ENCODE assay signal across 18 mouse cellular contexts in genomic region chr8:111705222-111705621, GRCm38 (mm10). TPM values are rescaled to one million over a fixed set of nuclear protein-coding genes. Genes with fewer than 3 reads are reported as not detected.
DNase-seq lines count a peak whose midpoint lies in the region; ATAC-seq and TF ChIP-seq lines count a peak whose summit lies in the region.
"Had no signal": no experiment of that assay in that cellular context is flagged by ENCODE, and none has a peak within 500 bp of the region (broad histone marks: within the 10 kb centered on the region; RNA-seq: fewer than 3 reads in every experiment).

No protein-coding gene starts in this region.

- TF ChIP-seq POLR2A in kidney, adult 2 months (IDR thresholded peaks at IDR 0.05; ENCODE audit: low read depth, low read length) = no peak

- peak; percentile 7 for DNase-seq in kidney, adult 2 months
- no peak for DNase-seq in kidney, postnatal 14 days
- no peak for DNase-seq in ovary, postnatal 10 days (ENCODE audit: low spot score)
- no peak for DNase-seq in adrenal gland, adult 18-20 months (ENCODE audit: low spot score in 2 of 2)
- DNase-seq: embryo, embryonic 11 days; gastrocnemius, postnatal 25 days; kidney, postnatal 4 days; layer of hippocampus, postnatal 36 days; thymus, adult 18-20 months had no signal

- peak; percentile 92 for ATAC-seq in intestine, embryonic 16.5 days
- peak; percentile 39; the same call in 1 of the 2 replicates for ATAC-seq in liver, embryonic 12.5 days
- ATAC-seq in stomach, embryonic 16.5 days (ENCODE audit: insufficient read depth, low FRiP score) = peak; percentile 93
- ATAC-seq: forebrain, embryonic 15.5 days; inflammation-experienced regulatory T-cells, adult 6 months; midbrain, embryonic 16.5 days had no signal

- H3K9ac ChIP-seq in intestine, embryonic 16.5 days (ENCODE audit: low read depth, low read length) = 0 out of 2 replicates have a peak overlapping the region, but pooled peaks have one; percentile 7
- H3K9ac ChIP-seq in liver, embryonic 12.5 days = no peak overlapping the region
- peak overlapping the region; percentile 10; the same call in 1 of the 2 replicates for H3K9ac ChIP-seq in stomach, embryonic 16.5 days (ENCODE audit: low read length)
- H3K9ac ChIP-seq: forebrain, embryonic 15.5 days; limb, embryonic 15.5 days; neural tube, embryonic 12.5 days had no signal

- H3K4me3 ChIP-seq in kidney, adult 2 months (ENCODE audit: insufficient read depth, low read depth, low read length) = no peak overlapping the region
- H3K4me3 ChIP-seq in intestine, embryonic 16.5 days (ENCODE audit: low read length) = no peak overlapping the region
- no peak overlapping the region for H3K4me3 ChIP-seq in liver, embryonic 12.5 days
- no peak overlapping the region for H3K4me3 ChIP-seq in stomach, embryonic 16.5 days (replicated peaks; ENCODE audit: low read length)
- H3K4me3 ChIP-seq: forebrain, embryonic 15.5 days; limb, embryonic 15.5 days; neural tube, embryonic 12.5 days had no signal

- H3K27me3 ChIP-seq in kidney, adult 2 months (replicated peaks; ENCODE audit: control insufficient read depth, insufficient read depth, low read length) = no peaks in the 10 kb centered on the region
- no peaks in the 10 kb centered on the region for H3K27me3 ChIP-seq in intestine, embryonic 16.5 days (replicated peaks; ENCODE audit: control insufficient read depth, insufficient read depth, low read length)
- peaks cover 15% of the 10 kb centered on the region for H3K27me3 ChIP-seq in liver, embryonic 12.5 days (replicated peaks)
- H3K27me3 ChIP-seq in stomach, embryonic 16.5 days (ENCODE audit: control insufficient read depth, insufficient read depth, low read length) = no peaks in the 10 kb centered on the region
- H3K27me3 ChIP-seq: forebrain, embryonic 15.5 days; limb, embryonic 15.5 days; neural tube, embryonic 12.5 days had no signal

- H3K27ac ChIP-seq in kidney, adult 2 months (ENCODE audit: insufficient read depth, low read depth, low read length) = no peak overlapping the region
- H3K27ac ChIP-seq in intestine, embryonic 16.5 days (ENCODE audit: low read length) = peak overlapping the region; percentile 94
- H3K27ac ChIP-seq in liver, embryonic 12.5 days = 0 out of 2 replicates have a peak overlapping the region, but pooled peaks have one; percentile 36
- peak overlapping the region; percentile 92 for H3K27ac ChIP-seq in stomach, embryonic 16.5 days (ENCODE audit: low read length)
- H3K27ac ChIP-seq: forebrain, embryonic 15.5 days; neural tube, embryonic 12.5 days had no signal

- WGBS in kidney, adult 2 months = 70% methylated on average over 3 of the region's 3 CpGs
- 38% methylated on average over 3 of the region's 3 CpGs for WGBS in intestine, embryonic 16.5 days
- WGBS in liver, embryonic 12.5 days (ENCODE audit: insufficient replicate concordance) = 24% methylated on average over 3 of the region's 3 CpGs
- WGBS in stomach, embryonic 16.5 days = 27% methylated on average over 3 of the region's 3 CpGs

- TF ChIP-seq CTCF in kidney, adult 2 months (conservative IDR thresholded peaks at IDR 0.05; ENCODE audit: insufficient read depth, insufficient read length, low read depth, low read length) = no peak

- no peaks in the 10 kb centered on the region; the same call in 1 of the 2 replicates for H3K36me3 ChIP-seq in kidney, adult 2 months (ENCODE audit: control insufficient read depth, insufficient read depth, low read length)
- H3K36me3 ChIP-seq in intestine, embryonic 16.5 days (ENCODE audit: control insufficient read depth, insufficient read depth, low read length) = no peaks in the 10 kb centered on the region
- no peaks in the 10 kb centered on the region for H3K36me3 ChIP-seq in liver, embryonic 12.5 days
- H3K36me3 ChIP-seq in stomach, embryonic 16.5 days (ENCODE audit: control insufficient read depth, insufficient read depth, low read length) = no peaks in the 10 kb centered on the region

- H3K9me3 ChIP-seq in intestine, embryonic 16.5 days (ENCODE audit: control insufficient read depth, low read length) = no peaks in the 10 kb centered on the region
- H3K9me3 ChIP-seq in liver, embryonic 12.5 days (replicated peaks) = no peaks in the 10 kb centered on the region
- H3K9me3 ChIP-seq in stomach, embryonic 16.5 days (replicated peaks; ENCODE audit: control insufficient read depth, low read length) = no peaks in the 10 kb centered on the region
- H3K9me3 ChIP-seq: forebrain, embryonic 15.5 days; limb, embryonic 15.5 days; neural tube, embryonic 12.5 days had no signal

- H3K4me1 ChIP-seq in kidney, adult 2 months (ENCODE audit: control insufficient read depth, insufficient read depth, low read length) = peaks cover 21% of the 10 kb centered on the region
- peaks cover 40% of the 10 kb centered on the region for H3K4me1 ChIP-seq in intestine, embryonic 16.5 days (ENCODE audit: control insufficient read depth, insufficient read depth, low read length)
- peaks cover 23% of the 10 kb centered on the region for H3K4me1 ChIP-seq in liver, embryonic 12.5 days
- H3K4me1 ChIP-seq in stomach, embryonic 16.5 days (ENCODE audit: control insufficient read depth, insufficient read depth, low read length) = peaks cover 3% of the 10 kb centered on the region; the same call in 1 of the 2 replicates
- H3K4me1 ChIP-seq: forebrain, embryonic 15.5 days; neural tube, embryonic 12.5 days had no signal

- H3K4me2 ChIP-seq in intestine, embryonic 16.5 days (ENCODE audit: low read depth, low read length) = no peak overlapping the region
- no peak overlapping the region for H3K4me2 ChIP-seq in liver, embryonic 12.5 days
- no peak overlapping the region for H3K4me2 ChIP-seq in stomach, embryonic 16.5 days (ENCODE audit: low read depth, low read length)
- H3K4me2 ChIP-seq: forebrain, embryonic 15.5 days; limb, embryonic 15.5 days; neural tube, embryonic 12.5 days had no signal

RNA-seq across cellular contexts. Expression of gene Ctrb1, which starts 14.4 kb away (rescaled TPM):
- 0.17 and 0.29 TPM in 2 replicates for polyA plus RNA-seq in kidney, adult 2 months (2012; rRNA removed)
- polyA plus RNA-seq in intestine, embryonic 16.5 days (2015; fragmentation: Nextera tagmentation; extraction: Ambion mirVana) = 1,904 and 2,500 TPM in 2 replicates
- not detected in 2 replicates for polyA plus RNA-seq in liver, embryonic 12.5 days (2016; fragmentation: Nextera tagmentation; extraction: Ambion mirVana)
- polyA plus RNA-seq in stomach, embryonic 16.5 days (2015; fragmentation: Nextera tagmentation; extraction: Ambion mirVana) = 3,395 and 3,754 TPM in 2 replicates
- not detected for total RNA-seq in adrenal gland, adult 18-20 months (2021)
- total RNA-seq: gastrocnemius, postnatal 25 days; hematopoietic stem cell, adult 5-6 weeks; layer of hippocampus, postnatal 36 days had no signal
- polyA plus RNA-seq: forebrain, embryonic 15.5 days; inflammation-experienced regulatory T-cells, adult 6 months; midbrain, embryonic 16.5 days; neural tube, embryonic 12.5 days had no signal

RNA-seq across cellular contexts. Expression of gene Bcar1, which starts 38.4 kb away (rescaled TPM):
- polyA plus RNA-seq in kidney, adult 2 months (2012; rRNA removed) = 115 and 137 TPM in 2 replicates
- polyA plus RNA-seq in intestine, embryonic 16.5 days (2015; fragmentation: Nextera tagmentation; extraction: Ambion mirVana) = 44.6 and 48.5 TPM in 2 replicates
- polyA plus RNA-seq in liver, embryonic 12.5 days (2016; fragmentation: Nextera tagmentation; extraction: Ambion mirVana) = 9.5 and 10.3 TPM in 2 replicates
- 38.5 and 44.6 TPM in 2 replicates for polyA plus RNA-seq in stomach, embryonic 16.5 days (2015; fragmentation: Nextera tagmentation; extraction: Ambion mirVana)
- 100 to 1,000 TPM in 1 of 2 experiments, 10 to 100 TPM in 1; 83.9 to 120 TPM for total RNA-seq in adrenal gland, adult 18-20 months (2021)
- total RNA-seq: hematopoietic stem cell, adult 5-6 weeks had no signal

Comparison
In these comparisons a context has a peak if more than half of its experiments do, and no peak if none do; other contexts are left out.
1. ATAC-seq: peak in every context shown above with its lines; median percentile 93 in stomach, embryonic 16.5 days; 92 in intestine, embryonic 16.5 days; 39 in liver, embryonic 12.5 days.
2. RNA of gene Ctrb1, which starts 14.4 kb away (polyA plus RNA-seq): 3,395 to 3,754 TPM in stomach, embryonic 16.5 days and 1,904 to 2,500 TPM in intestine, embryonic 16.5 days; 0.17 to 0.29 TPM in kidney, adult 2 months and not detected in liver, embryonic 12.5 days; every median in the first group is over 1,000 times any median in the second.